Mouse (Mus musculus) C2C12 (cell line): ENCODE measurements around the gene Mtmr2.

Experiments used
- CTCF ChIP-seq: IDR thresholded peaks from one replicate; pipeline ENCODE4 v1.5.1; 2011; ENCODE audit not compliant: control insufficient read depth, insufficient read depth, insufficient read length
- FOSL1 ChIP-seq: IDR thresholded peaks from one replicate; pipeline ENCODE4 v1.8.0; 2011; ENCODE audit warnings: mild to moderate bottlenecking, low read length; ENCODE audit not compliant: poor library complexity, insufficient read depth, severe bottlenecking
- MAX ChIP-seq: IDR thresholded peaks from one replicate; pipeline ENCODE4 v1.6.1; 2011; ENCODE audit warnings: mild to moderate bottlenecking, control low read depth

DNA sequence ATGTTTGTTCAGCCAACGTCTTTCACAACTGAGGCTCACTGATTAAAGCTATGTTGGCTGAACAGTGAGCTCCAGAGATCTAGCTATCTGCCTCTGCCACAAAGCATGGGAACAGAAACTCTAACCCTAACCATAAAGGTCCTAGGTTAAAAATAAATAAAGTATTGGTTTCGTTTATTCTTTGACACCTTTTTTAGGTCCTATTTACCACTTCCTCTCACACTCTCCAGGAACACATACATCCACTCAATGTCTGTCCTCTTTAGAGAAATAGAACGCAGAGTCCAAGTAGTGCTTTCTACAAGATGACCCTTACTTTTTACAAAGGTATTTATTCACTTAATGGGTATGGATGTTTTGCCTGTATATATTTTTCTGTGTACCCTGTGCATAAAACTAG, 72.6 kb downstream of the Mtmr2 start:
- no peak for TF ChIP-seq CTCF
- TF ChIP-seq FOSL1: no peak
- TF ChIP-seq MAX: no peak
